Mouse (Mus musculus) thymus, postnatal 36 days (tissue): ENCODE data around the gene Ovca2.

ENCODE experiments used
- DNase-seq, 2 experiments: peaks; one replicate each; pipeline ENCODE4 v3.0.0; 2022; ENCODE audit warnings: mixed read lengths in 2 of 2

Gene Ovca2

GRCm38 (mm10) chr11:75169405-75170080 lies 9.1 kb downstream of the Ovca2 start, which contains the start of gene Hic1:
TSS of gene Hic1 (minus strand) at chr11:75169519.
- DNase-seq: no peak

GRCm38 (mm10) chr11:75168590-75169361 lies 9.9 kb downstream of the Ovca2 start:
- DNase-seq: peak; percentile 84 to 85

DNA sequence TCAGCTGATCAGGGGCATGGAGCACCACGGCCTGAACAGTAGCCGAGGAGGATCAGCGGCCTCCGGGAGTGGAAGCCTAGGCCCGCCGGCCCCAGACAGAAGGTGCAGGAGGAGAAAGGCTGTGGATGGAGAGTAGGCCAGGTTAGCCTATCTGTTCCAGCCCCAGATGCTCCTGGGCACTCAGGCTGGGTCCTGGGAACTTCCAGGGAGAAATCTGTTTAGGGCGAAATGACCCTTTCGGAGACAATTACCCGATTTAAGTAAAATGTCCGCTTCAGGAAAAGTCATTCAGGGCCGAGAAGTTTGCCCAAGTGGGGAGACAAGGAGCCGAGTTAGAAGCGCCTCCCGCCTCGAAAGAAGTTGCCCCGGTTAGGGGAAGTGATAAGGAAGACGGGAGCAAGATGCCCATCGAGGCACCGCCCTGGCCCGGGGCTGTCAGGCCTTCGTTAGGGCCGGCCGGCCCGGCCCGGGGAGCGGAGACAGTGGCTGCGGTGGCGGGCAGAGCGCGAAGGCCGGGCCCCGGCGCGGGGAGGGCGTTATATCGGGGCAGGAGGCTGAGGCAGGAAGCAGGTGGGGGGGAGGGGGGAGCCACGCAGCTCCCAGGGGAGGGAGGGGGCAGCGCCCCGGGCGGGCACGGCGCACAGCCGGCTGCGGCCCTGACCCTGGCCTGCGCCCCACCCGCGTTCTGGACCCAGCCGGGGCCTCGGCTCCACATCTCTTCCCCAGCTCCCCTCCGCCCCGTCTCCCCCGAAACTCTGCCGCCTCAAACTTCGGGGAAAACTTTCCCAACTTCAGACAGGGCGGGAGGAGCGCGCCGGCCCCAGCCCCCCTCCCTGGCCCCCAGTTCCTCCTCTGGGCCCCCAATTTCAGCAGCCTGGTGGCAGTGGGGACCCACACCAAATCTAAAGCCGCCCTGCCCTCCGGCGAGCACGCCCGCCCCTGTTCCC lies 10.7 kb downstream of the Ovca2 start:
- DNase-seq: peak; percentile 29 to 52

GRCm38 (mm10) chr11:75166861-75167642 lies 11.6 kb downstream of the Ovca2 start:
- peak; percentile 51 to 60 for DNase-seq

DNA sequence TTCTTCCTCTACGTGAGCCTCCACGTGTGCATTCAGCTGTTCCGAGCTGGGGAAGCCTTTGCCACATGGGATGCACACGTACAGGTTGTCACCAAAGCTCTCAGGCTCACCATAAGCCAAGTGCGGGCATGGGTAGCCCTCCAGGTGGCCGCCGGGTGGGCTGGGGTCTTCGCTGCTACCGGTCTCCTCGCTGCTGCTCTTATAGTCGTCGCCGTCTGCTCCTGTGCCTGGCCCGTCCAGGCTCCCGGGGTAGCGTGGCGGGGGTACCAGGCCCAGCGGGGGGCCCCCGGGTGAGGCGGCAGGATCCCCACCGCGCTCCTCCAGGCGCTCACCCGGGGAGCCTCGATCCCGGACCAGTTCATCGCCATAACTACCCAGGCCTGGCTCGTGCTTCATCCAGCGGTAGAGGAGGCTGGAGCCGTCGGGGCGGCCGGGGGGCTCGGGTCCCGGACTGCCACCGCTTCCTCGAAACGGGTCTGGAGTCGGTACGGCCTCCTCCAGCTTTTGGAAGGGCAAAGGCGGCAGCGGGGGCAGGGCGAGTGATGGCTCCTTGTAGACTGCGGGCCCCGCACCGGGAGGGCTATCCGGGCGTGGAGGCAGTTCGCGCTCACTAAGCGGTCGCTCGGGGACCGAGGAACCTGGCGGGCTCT lies 12.3 kb downstream of the Ovca2 start:
- peak in 1 of 2 experiments; percentile 37 for DNase-seq

GRCm38 (mm10) chr11:75165441-75166192 lies 13.0 kb downstream of the Ovca2 start:
- DNase-seq: peak; percentile 79 to 83

DNA sequence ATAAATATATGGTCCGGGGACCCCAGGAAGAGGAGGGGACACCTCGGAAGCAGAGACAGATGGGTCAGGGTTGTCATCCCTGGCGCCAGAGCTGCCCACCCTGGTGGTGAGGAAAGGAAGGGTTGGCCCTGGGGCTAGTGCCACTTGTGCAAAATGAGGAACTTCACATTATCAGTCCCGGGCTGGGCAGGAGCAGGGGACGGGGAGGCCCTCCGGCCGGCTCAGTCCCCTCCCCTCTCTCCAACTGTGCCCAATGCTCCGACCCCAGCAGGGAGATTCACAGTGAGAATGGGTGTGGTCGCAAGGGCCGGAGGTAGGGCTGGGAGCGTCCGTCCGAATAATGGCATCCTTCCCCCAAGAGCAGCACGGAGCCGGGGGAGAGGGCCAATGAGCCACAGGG lies 13.9 kb downstream of the Ovca2 start:
- no peak for DNase-seq

DNA sequence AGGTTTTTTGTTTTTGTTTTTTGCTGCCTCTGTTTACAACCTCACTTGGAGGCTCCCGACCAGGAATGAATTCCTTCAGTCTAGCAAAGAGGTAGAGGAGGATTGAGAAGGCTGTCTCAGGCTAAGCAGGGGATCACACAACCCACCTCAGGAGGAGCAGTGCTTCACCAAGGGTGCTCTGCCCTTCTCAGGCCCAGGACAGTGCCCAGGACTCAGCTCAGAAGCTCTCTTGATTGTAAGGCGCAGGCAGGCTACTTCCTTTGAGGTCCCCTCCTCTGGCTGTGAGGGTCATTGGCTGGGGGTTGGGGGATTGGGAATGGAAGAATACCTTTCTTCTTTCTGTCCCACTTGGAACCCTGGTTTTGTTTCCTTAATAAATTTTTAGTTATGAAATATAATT lies 14.6 kb downstream of the Ovca2 start:
- DNase-seq: no peak

GRCm38 (mm10) chr11:75163379-75163778 lies 15.3 kb downstream of the Ovca2 start:
- DNase-seq: no peak

DNA sequence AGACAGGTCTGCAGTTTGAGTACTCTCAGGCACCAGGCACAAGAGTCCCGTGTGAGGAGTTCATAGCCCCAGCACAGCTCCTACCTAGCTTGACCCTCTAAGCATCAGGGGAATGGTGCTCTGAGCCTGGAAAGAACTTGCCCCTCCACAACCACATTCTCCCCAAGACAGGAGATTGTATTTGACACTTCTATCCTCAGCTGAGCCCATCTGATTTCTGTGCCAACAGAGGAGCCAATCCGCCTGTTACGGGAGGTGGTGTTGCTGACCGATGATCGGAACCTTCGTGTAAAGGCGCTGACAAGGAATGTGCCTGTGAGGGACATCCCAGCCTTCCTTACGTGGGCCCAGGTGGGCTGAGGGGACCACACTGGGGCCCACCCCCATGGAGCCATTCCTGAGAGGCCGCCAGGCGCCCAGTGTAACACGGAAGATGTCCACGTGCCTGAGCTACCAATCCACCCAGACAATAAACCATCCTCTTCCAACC lies 16.0 kb downstream of the Ovca2 start:
- DNase-seq: no peak

GRCm38 (mm10) chr11:75161417-75162008 lies 17.1 kb downstream of the Ovca2 start:
- DNase-seq: no peak

- DNase-seq: no peak
These were observed 17.7 kb downstream of the Ovca2 start for GRCm38 (mm10) chr11:75160954-75161353.

- peak in 1 of 2 experiments; percentile 42 for DNase-seq
These were observed 19.1 kb downstream of the Ovca2 start for GRCm38 (mm10) chr11:75159564-75159963.

- no peak for DNase-seq
These were observed 20.2 kb downstream of the Ovca2 start for GRCm38 (mm10) chr11:75158432-75158831.

DNA sequence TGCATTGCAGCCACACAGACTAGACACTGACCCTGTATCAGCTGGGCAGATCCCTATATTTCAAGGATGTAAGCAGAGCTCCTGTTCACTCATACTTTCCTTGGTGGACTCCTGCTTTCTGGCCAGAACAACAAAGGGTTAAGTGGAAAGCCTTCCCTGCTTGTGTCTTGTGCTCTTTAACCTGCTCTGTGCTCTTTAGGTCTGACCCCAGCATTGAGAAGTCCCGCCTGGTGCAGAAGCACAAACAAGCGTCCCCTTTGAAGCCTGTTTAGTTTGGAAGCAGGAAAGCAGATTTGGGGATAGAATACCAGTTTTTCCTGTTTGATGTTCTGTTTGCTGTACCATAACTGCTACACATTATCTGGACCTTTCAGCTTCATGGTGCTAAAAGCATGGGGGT lies 20.7 kb downstream of the Ovca2 start:
- DNase-seq: no peak

DNA sequence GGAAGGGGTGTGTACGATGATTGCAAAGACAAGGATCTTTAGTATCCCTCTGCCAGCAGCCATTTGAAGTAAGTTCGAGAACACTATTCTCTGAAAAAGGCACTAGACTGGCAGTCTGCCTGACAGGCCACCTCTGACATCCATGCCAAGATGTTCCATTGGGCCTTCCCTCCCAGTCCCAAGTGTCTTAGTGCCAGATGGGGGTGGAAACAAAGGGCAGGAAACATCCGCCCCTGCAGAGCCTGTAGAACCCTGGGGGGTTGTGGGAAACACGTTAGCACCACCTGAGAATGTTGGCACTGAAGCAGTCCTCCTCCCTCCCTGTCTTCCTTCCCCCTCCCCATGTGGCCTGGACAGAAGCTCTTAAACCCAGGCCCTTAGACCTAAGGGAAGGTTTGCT lies 21.6 kb downstream of the Ovca2 start:
- DNase-seq: no peak

DNA sequence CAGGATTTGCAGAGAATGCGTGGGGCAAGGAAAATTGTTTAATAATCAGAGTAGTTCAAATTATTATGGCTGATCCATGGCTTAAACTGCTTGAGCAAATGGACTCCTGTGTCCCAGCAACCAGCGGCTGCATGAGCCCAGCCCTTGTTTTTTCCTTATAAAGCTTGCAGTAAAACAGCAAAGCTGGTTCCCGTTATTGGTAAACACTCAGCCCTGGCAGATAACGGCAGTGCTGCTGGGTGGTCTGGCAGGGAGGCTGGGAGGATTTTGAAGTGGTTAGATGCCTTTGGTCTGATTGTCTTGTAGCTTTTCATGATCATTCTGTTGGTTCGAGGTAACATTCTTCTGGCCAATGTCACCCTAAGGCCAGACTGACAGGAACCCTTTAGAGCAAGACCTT lies 22.2 kb downstream of the Ovca2 start:
- no peak for DNase-seq

- DNase-seq: no peak
These were observed 22.6 kb downstream of the Ovca2 start for GRCm38 (mm10) chr11:75155985-75156384.

DNA sequence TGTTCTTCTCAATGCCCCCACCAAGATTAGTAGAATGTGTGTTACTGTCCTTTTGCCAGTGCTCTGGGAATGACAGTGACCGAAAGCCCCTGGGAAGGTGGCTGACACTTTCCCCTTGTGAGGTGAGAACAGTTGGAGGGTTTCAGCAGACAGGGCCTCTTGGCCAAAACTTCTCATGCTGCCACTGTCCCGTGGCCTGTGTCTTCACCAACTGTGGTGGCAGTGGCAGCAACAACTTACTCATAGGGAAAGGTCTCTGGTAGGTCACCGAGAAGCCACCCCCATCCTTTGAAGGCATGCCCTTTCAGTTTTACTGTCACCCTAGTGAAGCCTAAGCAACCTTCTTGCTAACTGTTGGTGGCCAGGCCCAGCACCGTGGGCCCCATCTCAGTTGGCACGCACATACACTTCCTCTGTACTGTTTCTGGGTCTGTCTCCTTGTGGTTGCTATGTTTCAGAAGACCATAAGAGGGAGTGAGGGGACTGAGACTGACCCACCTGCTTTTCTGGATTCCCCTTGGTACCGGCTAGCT lies 24.5 kb downstream of the Ovca2 start:
- no peak for DNase-seq
